Mouse (Mus musculus) hindbrain, embryonic 16.5 days (tissue): ENCODE data around the gene Ehd1. TPM values are rescaled to one million over a fixed set of nuclear protein-coding genes. Genes with fewer than 3 reads are reported as not detected.
A peak's percentile ranks its signal among the peaks of the same experiment; 100 is the strongest.

Experiments used
- ATAC-seq: fragments of 200-750 bp; cut with Nextera tagmentation; 2 replicates; pipeline ENCODE4 v1.8.0; 2017; ENCODE audit warnings: moderate TSS enrichment, moderate library complexity
- H3K27ac ChIP-seq: fragments of 300-500 bp; sonication (generic); 2 replicates; pipeline ENCODE4 v1.5.1; 2014; ENCODE audit warnings: low read depth, mild to moderate bottlenecking, control low read depth, low read length, moderate library complexity
- H3K27me3 ChIP-seq: fragments of 300-500 bp; sonication (generic); replicated peaks from 2 replicates; pipeline ENCODE4 v1.6.1; 2014; ENCODE audit warnings: low read length; ENCODE audit not compliant: control insufficient read depth, insufficient read depth
- H3K36me3 ChIP-seq: fragments of 300-500 bp; sonication (generic); 2 replicates; pipeline ENCODE4 v1.6.1; 2014; ENCODE audit warnings: mild to moderate bottlenecking, low read length, moderate library complexity, mixed read lengths; ENCODE audit not compliant: control insufficient read depth, insufficient read depth
- H3K4me1 ChIP-seq: fragments of 300-500 bp; sonication (generic); 2 replicates; pipeline ENCODE4 v1.6.1; 2014; ENCODE audit warnings: low read depth, low read length; ENCODE audit not compliant: control insufficient read depth, insufficient read depth
- H3K4me2 ChIP-seq: fragments of 300-500 bp; sonication (generic); 2 replicates; pipeline ENCODE4 v1.6.1; 2014; ENCODE audit warnings: mild to moderate bottlenecking, low read length, control low read depth, moderate library complexity
- H3K4me3 ChIP-seq: fragments of 300-500 bp; sonication (generic); 2 replicates; pipeline ENCODE4 v1.5.1; 2014; ENCODE audit warnings: mild to moderate bottlenecking, low read length, control low read depth, moderate library complexity
- H3K9ac ChIP-seq: fragments of 300-500 bp; sonication (generic); 2 replicates; pipeline ENCODE4 v1.6.1; 2014; ENCODE audit warnings: low read depth, mild to moderate bottlenecking, control low read depth, low read length, moderate library complexity
- H3K9me3 ChIP-seq: fragments of 300-500 bp; sonication (generic); 2 replicates; pipeline ENCODE4 v1.6.1; 2014; ENCODE audit warnings: mild to moderate bottlenecking, low read length, moderate library complexity; ENCODE audit not compliant: control insufficient read depth
- WGBS: fragments of 180-500 bp; shearing (Covaris S2); extraction: QIAGEN DNeasy Blood & Tissue Kit; methylation state at CpG from one replicate; pipeline ENCODE4 v1.1.7; 2014; 5-methylcytosine and 5-hydroxymethylcytosine counted together
- polyA plus RNA-seq: library from polyadenylated mRNA; unstranded; fragments of >200 nt; fragmentation: Nextera tagmentation; extraction: Ambion mirVana; gene quantifications from 2 replicates; pipeline ENCODE4 v1.2.1, GENCODE M21; 2015

Gene Ehd1
- polyA plus RNA-seq, 1 experiment from 2014 or later, result 105 TPM

DNA sequence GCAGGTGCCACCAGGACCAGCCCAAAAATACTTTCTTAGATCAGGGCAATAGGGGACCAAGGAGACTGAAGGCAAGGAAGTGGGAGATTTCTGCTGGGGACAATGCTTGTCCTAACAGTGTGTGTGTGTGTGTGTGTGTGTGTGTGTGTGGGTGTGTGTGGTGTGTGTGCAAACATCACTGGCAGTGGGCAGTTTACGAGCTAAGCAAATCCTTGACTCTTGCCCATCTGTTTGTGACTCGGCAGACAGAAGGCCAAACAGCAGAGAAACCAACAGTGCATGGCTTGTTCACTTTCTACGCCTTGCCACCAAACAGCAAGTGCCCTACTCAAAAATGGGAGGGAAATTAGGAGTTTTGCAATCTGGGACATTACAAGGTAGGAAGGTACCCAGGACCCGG, 2.9 kb upstream of the Ehd1 start:
- ATAC-seq, result no peak
- Histone ChIP-seq H3K27ac (no peak overlapping the region), H3K4me3 (no peak overlapping the region), H3K27me3 (no peaks in the 10 kb centered on the region), H3K36me3 (no peaks in the 10 kb centered on the region), H3K4me1 (peaks cover 16% of the 10 kb centered on the region), H3K9me3 (no peaks in the 10 kb centered on the region), H3K9ac (no peak overlapping the region), H3K4me2 (no peak overlapping the region)
- 90% methylated on average over 4 of the region's 4 CpGs for WGBS

DNA sequence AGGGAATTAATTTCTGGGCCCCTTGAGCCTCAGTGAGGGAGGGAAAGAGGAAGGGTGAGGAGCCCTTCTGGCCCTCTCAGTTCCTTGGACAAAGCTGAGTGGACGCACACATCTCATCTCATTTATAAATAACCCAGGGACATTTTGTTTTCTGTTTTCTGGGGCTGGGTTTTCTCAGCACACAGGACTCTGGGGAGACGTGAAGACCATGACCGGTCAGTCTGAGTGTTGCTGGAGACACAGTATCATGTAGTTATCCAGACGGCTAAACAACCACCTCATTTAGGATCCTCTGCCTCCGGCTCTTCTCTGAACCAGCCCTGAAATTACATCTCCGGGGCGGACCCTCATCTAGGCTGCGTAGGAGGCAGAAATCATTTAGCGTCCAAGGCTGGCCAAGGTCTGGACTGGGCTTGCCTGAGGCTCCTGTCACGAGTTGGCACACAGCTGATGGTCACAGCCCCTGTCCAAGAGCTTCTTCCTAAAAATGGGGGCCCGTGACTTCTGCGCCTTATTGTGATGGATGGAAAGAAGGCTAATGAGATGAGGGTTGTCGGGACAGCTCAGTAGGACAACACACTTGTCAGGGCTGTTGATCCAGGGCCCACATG, 2.4 kb upstream of the Ehd1 start:
- no peaks in the 10 kb centered on the region for H3K27me3 ChIP-seq
- 90% methylated on average over 13 of the region's 13 CpGs for WGBS
- H3K36me3 ChIP-seq, result no peaks in the 10 kb centered on the region

DNA sequence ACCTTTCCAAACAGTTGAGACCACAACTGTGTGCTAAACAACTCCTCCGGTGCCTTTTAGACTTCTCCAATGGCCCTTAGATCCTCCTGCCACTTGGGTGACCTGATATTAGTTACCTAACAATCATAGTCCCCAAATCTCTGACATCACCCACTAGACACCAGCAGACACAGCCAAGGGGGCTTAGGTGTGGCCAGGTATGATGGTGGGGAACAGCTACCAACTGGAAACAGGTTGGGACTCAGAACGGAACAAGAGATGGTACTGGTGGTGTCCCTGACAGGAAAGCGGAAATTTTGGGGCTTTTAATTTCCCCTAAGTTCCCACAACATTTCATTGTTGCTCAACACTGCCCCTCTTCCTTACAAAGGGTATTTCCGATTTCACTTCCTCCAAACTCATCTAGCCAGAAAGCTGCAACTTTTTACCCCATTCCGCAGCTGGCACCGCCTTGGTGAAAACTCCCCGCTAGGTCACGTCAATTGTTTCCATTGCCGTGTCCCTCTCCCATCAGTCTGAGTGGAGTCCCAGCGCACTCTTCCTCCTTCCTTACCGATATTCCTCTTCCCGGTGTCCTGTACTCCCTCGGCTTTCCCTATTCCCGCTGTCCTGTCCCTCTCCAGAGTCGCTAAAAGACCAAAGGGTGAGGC, 660 bp upstream of the Ehd1 start:
- H3K4me2 ChIP-seq, result peak overlapping the region; percentile 99
- peaks cover 31% of the 10 kb centered on the region for H3K4me1 ChIP-seq
- H3K27me3 ChIP-seq, result no peaks in the 10 kb centered on the region
- H3K9ac ChIP-seq, result peak overlapping the region; percentile 68
- H3K36me3 ChIP-seq, result peaks cover under 1% of the 10 kb centered on the region; the same call in 1 of the 2 replicates
- WGBS, result 9% methylated on average over 15 of the region's 15 CpGs
- peak overlapping the region; percentile 85 for H3K4me3 ChIP-seq
- ATAC-seq, result no peak; the same call in 1 of the 2 replicates
- no peaks in the 10 kb centered on the region for H3K9me3 ChIP-seq
- peak overlapping the region; percentile 75 for H3K27ac ChIP-seq

More for the DNA sequence above, 2.4 kb upstream of the Ehd1 start:
- no peak for ATAC-seq
- Histone ChIP-seq H3K4me1 (peaks cover 21% of the 10 kb centered on the region), H3K9ac (no peak overlapping the region), H3K9me3 (no peaks in the 10 kb centered on the region), H3K27ac (no peak overlapping the region), H3K4me3 (no peak overlapping the region), H3K4me2 (no peak overlapping the region)

DNA sequence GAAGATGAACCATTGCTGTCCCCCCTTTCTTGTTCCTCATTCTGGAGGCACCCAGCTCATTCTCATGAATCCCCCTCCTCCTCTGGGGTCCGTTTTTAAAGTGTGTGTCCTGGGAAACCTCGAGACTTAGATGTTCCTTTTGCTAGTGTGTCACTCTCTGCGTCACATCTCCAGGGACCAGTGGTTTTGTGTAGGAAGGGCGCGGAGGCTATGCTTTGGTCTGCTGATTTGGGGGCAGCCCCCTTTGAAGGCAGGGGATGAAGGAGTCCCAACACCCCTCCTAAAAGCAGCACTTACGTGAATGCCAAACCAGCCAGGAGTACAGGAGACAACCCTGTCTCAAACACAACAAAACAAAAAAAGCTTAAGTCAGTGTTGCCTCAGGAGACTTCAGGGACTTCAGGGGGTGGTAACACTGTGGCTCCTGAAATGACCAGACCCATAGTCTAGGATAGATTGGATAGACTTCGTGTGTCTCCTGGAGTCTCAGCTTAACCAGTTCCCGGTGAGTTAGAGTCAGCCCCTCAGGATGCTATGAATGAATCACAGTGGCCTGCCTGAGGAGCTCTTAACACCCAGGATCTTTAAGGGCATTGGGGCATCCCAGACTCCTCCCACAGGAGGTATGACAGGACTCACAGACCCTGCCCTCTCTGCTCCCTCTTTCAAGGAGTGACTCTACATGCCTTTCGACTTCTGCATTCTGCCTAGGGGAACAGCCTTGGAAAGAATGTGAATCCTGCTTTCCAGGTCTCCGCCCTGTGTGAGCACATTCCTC, 1.3 kb downstream of the Ehd1 start:
- H3K27ac ChIP-seq, result no peak overlapping the region
- H3K4me3 ChIP-seq, result peak overlapping the region; percentile 85
- peaks cover 12% of the 10 kb centered on the region for H3K36me3 ChIP-seq
- peak overlapping the region; percentile 77 for H3K9ac ChIP-seq
- no peak for ATAC-seq
- H3K27me3 ChIP-seq, result no peaks in the 10 kb centered on the region
- H3K9me3 ChIP-seq, result no peaks in the 10 kb centered on the region
- WGBS, result 7% methylated on average over 10 of the region's 10 CpGs
- H3K4me2 ChIP-seq, result peak overlapping the region; percentile 99
- H3K4me1 ChIP-seq, result peaks cover 31% of the 10 kb centered on the region

DNA sequence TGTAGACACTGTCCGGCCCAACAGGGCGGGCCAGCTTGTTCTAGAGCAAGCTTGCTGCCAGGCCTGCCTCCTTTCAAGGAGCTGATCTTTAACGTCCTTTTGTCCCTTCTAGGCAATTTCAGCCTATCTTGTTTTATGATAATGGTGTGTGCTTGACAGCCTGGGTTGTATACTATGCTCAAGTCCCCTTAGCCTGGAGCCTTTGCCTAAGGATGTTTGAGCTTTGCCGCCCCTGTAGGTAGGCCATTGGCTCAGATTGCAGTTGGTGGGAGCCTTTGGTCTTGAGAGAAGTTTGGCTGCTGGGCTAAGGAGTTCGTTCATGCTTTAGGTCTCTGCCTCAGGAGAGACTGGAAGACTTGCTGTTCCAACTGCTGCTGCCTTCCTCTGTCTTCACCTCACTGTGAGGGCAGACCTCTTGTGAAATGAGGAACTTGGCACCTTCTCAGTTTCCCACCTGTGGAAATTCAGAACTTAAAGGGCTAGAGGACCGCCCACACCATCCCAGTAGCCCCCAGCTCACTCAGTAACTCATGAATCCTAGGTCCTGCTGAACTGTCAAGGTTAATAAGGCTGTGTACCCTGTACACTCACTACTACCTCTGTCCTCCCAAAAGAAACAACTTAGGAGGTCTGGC, 2.0 kb downstream of the Ehd1 start:
- Histone ChIP-seq H3K4me1 (peaks cover 31% of the 10 kb centered on the region), H3K4me3 (peak overlapping the region; percentile 85), H3K27me3 (no peaks in the 10 kb centered on the region), H3K9ac (peak overlapping the region; percentile 77), H3K4me2 (peak overlapping the region; percentile 99), H3K36me3 (peaks cover 12% of the 10 kb centered on the region), H3K9me3 (no peaks in the 10 kb centered on the region), H3K27ac (0 out of 2 replicates have a peak overlapping the region, but pooled peaks have one; percentile 7)
- ATAC-seq, result no peak
- WGBS, result 38% methylated on average over 6 of the region's 6 CpGs

DNA sequence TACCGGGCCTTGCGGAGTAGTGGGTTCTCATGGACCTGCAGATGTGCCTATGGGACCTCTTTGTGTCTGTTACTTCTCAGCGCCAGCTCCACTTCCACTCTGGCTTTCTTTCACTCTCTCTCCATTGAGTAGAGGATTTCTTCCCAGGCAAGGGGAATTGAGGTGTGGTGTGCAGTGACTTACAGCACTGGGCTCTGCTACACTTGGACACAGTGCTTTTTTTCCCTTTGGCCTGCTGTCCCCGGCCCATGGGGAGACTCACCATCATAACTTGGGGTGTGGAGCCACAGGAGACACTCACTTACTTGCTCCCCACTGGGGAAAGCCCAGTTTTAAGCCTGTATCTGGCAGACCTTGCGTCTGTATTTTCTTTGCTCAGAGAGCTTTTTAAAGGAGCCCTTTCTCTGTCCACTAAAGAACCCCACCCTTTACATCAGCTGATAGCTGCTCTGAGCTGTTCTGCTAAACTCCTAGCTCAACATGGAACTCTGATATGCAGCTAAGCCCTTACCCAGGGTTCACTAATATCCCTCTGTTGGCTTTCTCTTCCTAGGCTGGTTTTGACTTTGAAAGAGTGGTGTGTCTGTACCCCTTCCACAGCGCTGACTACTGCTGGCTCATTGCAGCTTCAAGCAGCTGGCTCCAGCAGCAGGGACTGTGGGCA, 3.1 kb downstream of the Ehd1 start:
- H3K4me2 ChIP-seq, result peak overlapping the region; percentile 99
- H3K27me3 ChIP-seq, result no peaks in the 10 kb centered on the region
- no peaks in the 10 kb centered on the region for H3K9me3 ChIP-seq
- H3K36me3 ChIP-seq, result peaks cover 12% of the 10 kb centered on the region
- peak overlapping the region; percentile 85; the same call in 1 of the 2 replicates for H3K4me3 ChIP-seq
- ATAC-seq, result no peak
- H3K9ac ChIP-seq, result peak overlapping the region; percentile 29
- WGBS, result 81% methylated on average over 6 of the region's 6 CpGs
- no peak overlapping the region for H3K27ac ChIP-seq
- H3K4me1 ChIP-seq, result peaks cover 31% of the 10 kb centered on the region

DNA sequence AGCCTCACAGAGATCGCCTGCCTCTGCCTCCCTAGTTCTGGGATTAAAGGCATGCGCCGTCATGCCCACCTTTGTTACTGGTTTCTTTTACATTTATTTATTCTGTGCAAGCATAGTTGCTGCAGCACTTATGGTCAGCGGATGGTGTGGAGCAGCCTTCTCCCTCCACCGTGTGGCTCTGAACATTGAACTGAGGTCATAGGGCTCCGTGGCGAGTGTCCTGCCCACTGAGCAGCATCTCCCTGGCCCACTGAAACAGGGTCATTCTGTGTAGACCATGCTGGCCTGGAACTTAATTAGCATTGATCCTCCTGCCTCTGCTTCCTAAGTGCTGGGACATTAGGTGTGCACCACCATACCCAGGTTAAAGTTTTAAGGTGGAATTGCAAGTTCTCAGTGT, 4.0 kb downstream of the Ehd1 start:
- ATAC-seq, result no peak
- Histone ChIP-seq H3K4me3 (no peak overlapping the region), H3K36me3 (peaks cover 12% of the 10 kb centered on the region), H3K9ac (no peak overlapping the region), H3K9me3 (no peaks in the 10 kb centered on the region), H3K27me3 (no peaks in the 10 kb centered on the region), H3K4me1 (peaks cover 31% of the 10 kb centered on the region), H3K27ac (no peak overlapping the region), H3K4me2 (no peak overlapping the region)
- 89% methylated on average over 7 of the region's 7 CpGs for WGBS

DNA sequence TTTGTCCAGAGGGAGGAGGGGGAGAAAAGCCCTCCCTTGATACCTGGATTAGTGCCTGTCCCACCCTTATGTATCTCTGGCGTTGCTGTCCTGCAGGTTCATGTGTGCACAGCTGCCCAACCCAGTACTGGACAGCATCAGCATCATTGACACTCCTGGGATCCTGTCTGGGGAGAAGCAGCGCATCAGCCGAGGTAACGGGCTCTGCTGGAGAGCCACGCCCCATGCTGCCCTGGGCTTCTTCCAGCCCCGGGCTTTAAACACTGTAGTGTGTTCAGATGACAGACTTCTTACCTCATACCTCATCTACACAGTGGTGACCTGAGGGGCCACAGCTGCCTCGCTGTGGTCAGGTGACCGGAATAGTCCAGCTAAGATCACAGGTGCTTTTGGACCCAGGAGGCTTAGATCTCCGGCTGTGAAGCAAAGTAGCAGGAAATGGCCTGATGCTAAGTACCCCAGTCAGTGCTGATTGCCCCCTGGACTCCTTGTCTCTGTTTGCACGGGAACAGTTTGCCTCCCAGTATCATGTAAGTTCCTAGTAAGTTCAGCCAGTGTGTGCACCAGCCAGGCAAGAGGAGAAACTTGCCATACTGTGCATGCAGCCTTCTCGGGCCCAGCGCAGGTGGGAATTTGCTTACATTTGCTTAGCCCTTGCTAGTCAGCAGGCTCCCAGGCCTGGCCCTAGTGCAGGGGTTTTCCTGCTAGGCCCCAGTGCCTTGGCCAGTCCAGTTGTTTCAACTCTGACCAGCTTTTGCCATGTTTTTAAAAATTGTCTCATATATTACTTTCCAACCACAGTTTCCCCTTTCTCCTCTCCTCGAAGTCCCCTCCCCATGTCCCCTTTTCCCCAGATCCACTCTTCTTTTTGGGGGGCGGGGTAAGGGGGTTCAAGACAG, 4.8 kb downstream of the Ehd1 start:
- H3K9me3 ChIP-seq, result no peaks in the 10 kb centered on the region
- H3K4me3 ChIP-seq, result no peak overlapping the region
- H3K4me1 ChIP-seq, result peaks cover 27% of the 10 kb centered on the region
- no peak for ATAC-seq
- H3K36me3 ChIP-seq, result peaks cover 12% of the 10 kb centered on the region
- H3K4me2 ChIP-seq, result no peak overlapping the region
- H3K27me3 ChIP-seq, result no peaks in the 10 kb centered on the region
- 88% methylated on average over 14 of the region's 14 CpGs for WGBS
- H3K9ac ChIP-seq, result no peak overlapping the region
- no peak overlapping the region for H3K27ac ChIP-seq
